In the genomic region with DNA sequence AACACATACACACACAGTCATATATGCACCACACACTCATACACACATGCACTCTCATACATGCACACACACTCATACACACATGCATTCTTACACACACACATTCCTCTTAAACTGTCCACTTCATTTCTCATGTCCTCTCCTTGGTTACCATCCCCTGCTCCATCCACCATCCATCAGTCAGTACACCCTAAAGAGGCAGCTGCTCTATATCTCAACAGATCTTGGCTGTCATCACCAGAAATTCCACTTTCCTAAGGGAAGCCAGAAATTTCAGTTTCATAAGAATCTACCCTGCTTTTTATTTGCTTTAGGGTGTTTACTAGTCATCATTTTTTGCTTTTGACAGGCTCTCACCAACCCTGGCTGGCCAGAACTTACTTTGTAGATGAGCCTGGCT, we compare ENCODE assay signal across 23 mouse cellular contexts.
"Had no signal": no experiment of that assay in that cellular context is flagged by ENCODE, and none has a peak within 500 bp of the region (broad histone marks: within the 10 kb centered on the region; RNA-seq: fewer than 3 reads in every experiment).

No protein-coding gene starts in this region.

- H3K27ac ChIP-seq: gastrocnemius, adult 2 months; heart, embryonic 10.5 days; hindbrain, embryonic 10.5 days; hindbrain, embryonic 12.5 days; hindbrain, embryonic 14.5 days; intestine, embryonic 15.5 days; layer of hippocampus, adult 2 months; left cerebral cortex, adult 2 months; limb, embryonic 10.5 days; limb, embryonic 12.5 days had no signal

- ATAC-seq: hindbrain, embryonic 16.5 days; intestine, embryonic 15.5 days; intestine, postnatal 0 days had no signal

- H3K9ac ChIP-seq: heart, embryonic 12.5 days; hindbrain, embryonic 12.5 days; hindbrain, embryonic 14.5 days; intestine, embryonic 15.5 days; limb, embryonic 12.5 days had no signal

- H3K36me3 ChIP-seq: heart, embryonic 10.5 days; heart, embryonic 12.5 days; hindbrain, embryonic 10.5 days; hindbrain, embryonic 12.5 days; intestine, embryonic 15.5 days; limb, embryonic 10.5 days; limb, embryonic 12.5 days had no signal

- H3K4me1 ChIP-seq: hindbrain, embryonic 12.5 days; intestine, embryonic 15.5 days; limb, embryonic 10.5 days; limb, embryonic 12.5 days had no signal

- H3K4me2 ChIP-seq: heart, embryonic 12.5 days; hindbrain, embryonic 12.5 days; hindbrain, embryonic 14.5 days; intestine, embryonic 15.5 days; limb, embryonic 12.5 days had no signal

- H3K9me3 ChIP-seq: heart, embryonic 10.5 days; hindbrain, embryonic 10.5 days; hindbrain, embryonic 12.5 days; intestine, embryonic 15.5 days; limb, embryonic 10.5 days had no signal

- DNase-seq: gastrocnemius, adult 2 months; gastrocnemius, postnatal 10 days; gastrocnemius, postnatal 25 days; heart, adult 18-20 months; heart, postnatal 10 days; heart, postnatal 4 days; kidney, adult 18-20 months; kidney, adult 8-10 months; kidney, postnatal 10 days; kidney, postnatal 25 days; kidney, postnatal 4 days had no signal

- H3K27me3 ChIP-seq: hindbrain, embryonic 12.5 days; intestine, embryonic 15.5 days; limb, embryonic 12.5 days had no signal

- H3K4me3 ChIP-seq: gastrocnemius, adult 2 months; heart, embryonic 10.5 days; heart, embryonic 12.5 days; hindbrain, embryonic 10.5 days; hindbrain, embryonic 12.5 days; intestine, embryonic 15.5 days; layer of hippocampus, adult 2 months; left cerebral cortex, adult 2 months; limb, embryonic 10.5 days; limb, embryonic 12.5 days had no signal
